ENCODE assay signal across 8 mouse cellular contexts in genomic region chr9:113931375-113932099, GRCm38 (mm10). TPM values are rescaled to one million over a fixed set of nuclear protein-coding genes. Genes with fewer than 3 reads are reported as not detected.
A peak's percentile ranks its signal among the peaks of the same experiment; 100 is the strongest.
DNase-seq lines count a peak whose midpoint lies in the region; ATAC-seq and TF ChIP-seq lines count a peak whose summit lies in the region.

No protein-coding gene starts in this region.

- in situ Hi-C loops in CH12.LX (cut with MboI; ENCODE audit: low pct_ligation_motif_present, low pct_unique_long_range_greater_than_20kb, low sequenced_read_pairs) = no loop called here

- H3K4me3 ChIP-seq in CH12.LX (replicated peaks in 1 of 3; ENCODE audit: low read depth in 2 of 3, low read length in 2 of 3, poor library complexity in 1 of 3) = peak overlapping the region; percentile 86 to 96 (median 92)
- peak overlapping the region; percentile 97 for H3K4me3 ChIP-seq in embryonic facial prominence, embryonic 15.5 days (replicated peaks)
- H3K4me3 ChIP-seq in heart, embryonic 16.5 days (ENCODE audit: low read length) = peak overlapping the region; percentile 98

- no peak for TF ChIP-seq EP300 in CH12.LX (IDR thresholded peaks at IDR 0.05; ENCODE audit: low read length)

- no peaks in the 10 kb centered on the region for H3K27me3 ChIP-seq in CH12.LX (replicated peaks)
- no peaks in the 10 kb centered on the region for H3K27me3 ChIP-seq in embryonic facial prominence, embryonic 15.5 days
- no peaks in the 10 kb centered on the region for H3K27me3 ChIP-seq in heart, embryonic 16.5 days (ENCODE audit: control insufficient read depth, insufficient read depth, low read length)

- no peak for ATAC-seq in embryonic facial prominence, embryonic 15.5 days (ENCODE audit: insufficient number of reproducible peaks, low FRiP score, low TSS enrichment, low read depth)
- peak; percentile 6; the same call in 1 of the 2 replicates for ATAC-seq in heart, embryonic 16.5 days (replicated peaks; ENCODE audit: extremely low read depth, insufficient read depth, low FRiP score)

- TF ChIP-seq CTCF in CH12.LX (conservative IDR thresholded peaks at IDR 0.05 in 1 of 2, IDR thresholded peaks at IDR 0.05 in 1 of 2; ENCODE audit: low read depth in 2 of 2, low read length in 2 of 2) = no peak

- H3K4me2 ChIP-seq in CH12.LX (ENCODE audit: insufficient read depth, low read depth, poor library complexity, severe bottlenecking) = peak overlapping the region; percentile 93
- H3K4me2 ChIP-seq in embryonic facial prominence, embryonic 15.5 days (replicated peaks) = peak overlapping the region; percentile 71
- H3K4me2 ChIP-seq in heart, embryonic 16.5 days (ENCODE audit: low read depth, low read length) = peak overlapping the region; percentile 64

- H3K9me3 ChIP-seq in CH12.LX (replicated peaks; ENCODE audit: low read length) = no peaks in the 10 kb centered on the region
- no peaks in the 10 kb centered on the region for H3K9me3 ChIP-seq in embryonic facial prominence, embryonic 15.5 days (replicated peaks)
- H3K9me3 ChIP-seq in heart, embryonic 16.5 days (replicated peaks; ENCODE audit: control insufficient read depth, low read length) = no peaks in the 10 kb centered on the region

- H3K36me3 ChIP-seq in CH12.LX (replicated peaks in 1 of 2; ENCODE audit: control insufficient read depth in 1 of 2, insufficient read depth in 1 of 2, low read length in 1 of 2) = peaks cover 0 to 11% of the 10 kb centered on the region in 2 experiments
- H3K36me3 ChIP-seq in embryonic facial prominence, embryonic 15.5 days = no peaks in the 10 kb centered on the region
- H3K36me3 ChIP-seq in heart, embryonic 16.5 days (ENCODE audit: control insufficient read depth, insufficient read depth) = no peaks in the 10 kb centered on the region

- H3K4me1 ChIP-seq in CH12.LX (ENCODE audit: control insufficient read depth in 1 of 2, insufficient read depth in 2 of 2) = peaks cover 4 to 54% of the 10 kb centered on the region in 2 experiments; a peak in 2 of 4 replicates
- H3K4me1 ChIP-seq in embryonic facial prominence, embryonic 15.5 days = peaks cover 29% of the 10 kb centered on the region
- peaks cover 21% of the 10 kb centered on the region for H3K4me1 ChIP-seq in heart, embryonic 16.5 days (ENCODE audit: control insufficient read depth, insufficient read depth, low read length)

- WGBS in embryonic facial prominence, embryonic 15.5 days = under 1% methylated on average over 64 of the region's 91 CpGs
- under 1% methylated on average over 75 of the region's 91 CpGs for WGBS in heart, embryonic 16.5 days

- dilution Hi-C loops in CH12.LX (cut with MboI; ENCODE audit: extremely low pct_ligation_motif_present, extremely low pct_unique_long_range_greater_than_20kb, low sequenced_read_pairs) = no loop called here

- H3K79me2 ChIP-seq in CH12.LX (replicated peaks; ENCODE audit: control insufficient read depth, extremely low read depth, insufficient read depth, poor library complexity, severe bottlenecking) = peaks cover 51% of the 10 kb centered on the region

- no peak for DNase-seq in CH12.LX (ENCODE audit: extremely low read depth)
- DNase-seq in adrenal gland, adult 8-10 months = peak; percentile 28
- DNase-seq in kidney, postnatal 14 days = peak; percentile 53
- peak; percentile 49 for DNase-seq in mesoderm, embryonic 11.5 days (ENCODE audit: low read depth, low spot score)
- DNase-seq in spleen, adult 12 weeks (ENCODE audit: low spot score) = peak; percentile 33
- no peak for DNase-seq in layer of hippocampus, adult 18-20 months (ENCODE audit: low spot score in 2 of 2)

- peak overlapping the region; percentile 90 for H3K9ac ChIP-seq in CH12.LX (ENCODE audit: insufficient read depth, low read depth)
- peak overlapping the region; percentile 89 for H3K9ac ChIP-seq in embryonic facial prominence, embryonic 15.5 days
- peak overlapping the region; percentile 98 for H3K9ac ChIP-seq in heart, embryonic 16.5 days (ENCODE audit: low read length)

- H3K27ac ChIP-seq in CH12.LX (ENCODE audit: insufficient read depth, low read depth) = peak overlapping the region; percentile 9; the same call in 1 of the 2 replicates
- peak overlapping the region; percentile 89 for H3K27ac ChIP-seq in embryonic facial prominence, embryonic 15.5 days (replicated peaks)
- H3K27ac ChIP-seq in heart, embryonic 16.5 days (ENCODE audit: low read length) = peak overlapping the region; percentile 84

- no peak for TF ChIP-seq RAD21 in CH12.LX (IDR thresholded peaks at IDR 0.05; ENCODE audit: low read depth, low read length)

- TF ChIP-seq POLR2A in CH12.LX (IDR thresholded peaks at IDR 0.05; ENCODE audit: low read depth, low read length) = no peak

TF ChIP-seq in CH12.LX, 34 proteins besides CTCF, POLR2A, EP300 and RAD21:
- TF ChIP-seq ELF1 (IDR thresholded peaks at IDR 0.05; ENCODE audit: low read depth, low read length) (no peak), ZKSCAN1 (IDR thresholded peaks at IDR 0.05; ENCODE audit: borderline replicate concordance, low read depth, low read length) (no peak), POLR2AphosphoS2 (IDR thresholded peaks at IDR 0.05; ENCODE audit: low read depth, low read length) (no peak), TCF12 (IDR thresholded peaks at IDR 0.05; ENCODE audit: low read depth, low read length) (no peak), MXI1 (IDR thresholded peaks at IDR 0.05; ENCODE audit: low read depth, low read length) (peak; percentile 34; the same call in 1 of the 2 replicates)
TF ChIP-seq in CH12.LX: peak in this region for 1.

RNA-seq across cellular contexts. Expression of gene Ubp1, which starts 0.8 kb away (rescaled TPM):
- total RNA-seq in CH12.LX (2012; rRNA removed) (42.0 and 43.9 TPM in 2 replicates), CH12.LX (2014; rRNA removed) (51.1 and 62.0 TPM in 2 replicates)
- polyA plus RNA-seq in CH12.LX (2012; ENCODE audit: insufficient read length, low read depth) = 73.0 and 73.4 TPM in 2 replicates
- total RNA-seq in adrenal gland, adult 8-10 months (2022) = 10 to 100 TPM; 47.4 to 79.2 (median 66.6) TPM
- 35.6 and 37.2 TPM in 2 replicates for polyA plus RNA-seq in embryonic facial prominence, embryonic 15.5 days (2015; fragmentation: Nextera tagmentation; extraction: Ambion mirVana)
- 20.4 and 21.7 TPM in 2 replicates for polyA plus RNA-seq in heart, embryonic 16.5 days (2015; fragmentation: Nextera tagmentation; extraction: Ambion mirVana)
- total RNA-seq in layer of hippocampus, adult 18-20 months (2021) = 10 to 100 TPM; 69.6 to 71.2 TPM

Comparison
In these comparisons a context has a peak if more than half of its experiments do, and no peak if none do; other contexts are left out.
1. DNase-seq: peak in adrenal gland, adult 8-10 months (single experiment), kidney, postnatal 14 days (single experiment), mesoderm, embryonic 11.5 days (single experiment) and spleen, adult 12 weeks (single experiment); none in CH12.LX (single experiment) and layer of hippocampus, adult 18-20 months (0 of 2).
2. H3K27ac ChIP-seq: peak in every context shown above with its lines; median percentile 89 in embryonic facial prominence, embryonic 15.5 days; 84 in heart, embryonic 16.5 days; 9 in CH12.LX.
3. Peak in every context shown above with its lines, with median percentiles within 50 percentile points of each other: H3K4me2 ChIP-seq, H3K4me3 ChIP-seq and H3K9ac ChIP-seq.